Mouse (Mus musculus) stomach, postnatal 0 days (tissue): ENCODE measurements around the gene Pan2.

Experiments
- CTCF ChIP-seq: IDR thresholded peaks from 2 replicates; pipeline ENCODE4 v1.5.1; 2016; ENCODE audit warnings: antibody characterized with exemption, low read depth, mild to moderate bottlenecking, moderate library complexity
- EP300 ChIP-seq: optimal IDR thresholded peaks from 2 replicates; pipeline ENCODE3; 2016; ENCODE audit warnings: antibody characterized with exemption

- TF ChIP-seq CTCF (no peak), EP300 (no peak)
Measured at GRCm38 (mm10) chr10:128263393-128264310, 39.5 kb upstream of the Pan2 start.
